8 mouse cellular contexts compared by ENCODE assay signal in genomic region chrX:161907595-161908592, GRCm38 (mm10).
DNase-seq lines count a peak whose midpoint lies in the region; ATAC-seq and TF ChIP-seq lines count a peak whose summit lies in the region.

No protein-coding gene starts in this region.

- DNase-seq in cerebellum, postnatal 25 days: peak; percentile 11 to 21
- DNase-seq in ES-E14 (ENCODE audit: low read depth, low spot score) (no peak), liver (peak; percentile 3)
- DNase-seq in urinary bladder, postnatal 25 days (ENCODE audit: low spot score): no peak
- no peak for DNase-seq in frontal cortex, postnatal 36 days (ENCODE audit: low spot score in 2 of 2)

- H3K4me1 ChIP-seq in ES-E14 (ENCODE audit: control insufficient read depth in 2 of 2, insufficient read depth in 2 of 2, low read length in 2 of 2, poor library complexity in 1 of 2): no peaks in the 10 kb centered on the region
- no peaks in the 10 kb centered on the region for H3K4me1 ChIP-seq in stomach, embryonic 15.5 days

- H3K36me3 ChIP-seq in ES-E14 (ENCODE audit: control insufficient read depth, insufficient read depth, low read length, poor library complexity, severe bottlenecking): no peaks in the 10 kb centered on the region
- H3K36me3 ChIP-seq in stomach, embryonic 15.5 days: no peaks in the 10 kb centered on the region

- H3K4me3 ChIP-seq in ES-E14 (ENCODE audit: insufficient read depth in 1 of 2, low read depth in 1 of 2, low read length in 2 of 2, poor library complexity in 1 of 2, severe bottlenecking in 1 of 2): peak overlapping the region; percentile 58 to 60
- peak overlapping the region; percentile 39 for H3K4me3 ChIP-seq in stomach, embryonic 15.5 days (replicated peaks)

- WGBS in stomach, embryonic 15.5 days: 25% methylated on average over 46 of the region's 53 CpGs

- H3K4me2 ChIP-seq in stomach, embryonic 15.5 days: peak overlapping the region; percentile 83

- ATAC-seq in cerebellum, adult (ENCODE audit: insufficient number of reproducible peaks, low FRiP score, low TSS enrichment): no peak
- ATAC-seq in granulocyte monocyte progenitor cell, adult 5-6 weeks (replicated peaks; ENCODE audit: poor library complexity, severe bottlenecking): peak; percentile 58
- no peak for ATAC-seq in stomach, embryonic 15.5 days (ENCODE audit: insufficient read depth, low FRiP score, low read depth)

- peaks cover 24% of the 10 kb centered on the region for H3K27me3 ChIP-seq in stomach, embryonic 15.5 days (replicated peaks)

- H3K9ac ChIP-seq in ES-E14 (ENCODE audit: insufficient read depth, low read depth, low read length, poor library complexity, severe bottlenecking): peak overlapping the region; percentile 42; the same call in 1 of the 2 replicates
- H3K9ac ChIP-seq in stomach, embryonic 15.5 days: no peak overlapping the region

- in situ Hi-C loops in ES-E14 (cut with MboI; ENCODE audit: low sequenced_read_pairs in 2 of 2, unreplicated experiment in 2 of 2): no loop called here

- H3K9me3 ChIP-seq in ES-E14 (ENCODE audit: control insufficient read depth, insufficient read depth, low read depth, low read length): no peaks in the 10 kb centered on the region
- H3K9me3 ChIP-seq in stomach, embryonic 15.5 days: no peaks in the 10 kb centered on the region

- H3K27ac ChIP-seq in ES-E14 (ENCODE audit: insufficient read depth, low read depth, low read length, poor library complexity, severe bottlenecking): no peak overlapping the region
- no peak overlapping the region for H3K27ac ChIP-seq in stomach, embryonic 15.5 days

TF ChIP-seq in ES-E14, 5 proteins besides CTCF, POLR2A, EP300 and RAD21:
- TF ChIP-seq HCFC1 (IDR thresholded peaks at IDR 0.05; ENCODE audit: borderline replicate concordance, insufficient read depth, low read length) (no peak), CHD2 (IDR thresholded peaks at IDR 0.05; ENCODE audit: low read depth, low read length) (no peak), ZNF384 (IDR thresholded peaks at IDR 0.05; ENCODE audit: low read depth, low read length) (no peak), MAFK (IDR thresholded peaks at IDR 0.05; ENCODE audit: insufficient read depth, low read depth, low read length) (no peak), ZC3H11A (IDR thresholded peaks at IDR 0.05; ENCODE audit: borderline replicate concordance, low read depth, low read length) (no peak)

Comparison
In these comparisons a context has a peak if more than half of its experiments do, and no peak if none do; other contexts are left out.
1. DNase-seq: peak in cerebellum, postnatal 25 days (2 of 2) and liver (single experiment); none in ES-E14 (single experiment), urinary bladder, postnatal 25 days (single experiment) and frontal cortex, postnatal 36 days (0 of 2).